Mouse (Mus musculus): Measurements from ENCODE around the gene Dock4. TPM values are rescaled to one million over a fixed set of nuclear protein-coding genes. Genes with fewer than 3 reads are reported as not detected.

Gene Dock4
- total and polyA plus RNA-seq, 3 experiments: 0.26 to 0.67 (median 0.38) TPM

- dilution Hi-C loops (cut with MboI; ENCODE audit: extremely low pct_ligation_motif_present, extremely low pct_unique_long_range_greater_than_20kb, low sequenced_read_pairs): no loop called here
- DNase-seq (ENCODE audit: extremely low read depth): no peak
These were observed 52.1 kb downstream of the Dock4 start for GRCm38 (mm10) chr12:40497806-40498205.

GRCm38 (mm10) chr12:40498250-40498671, 52.5 kb downstream of the Dock4 start:
- no peak for DNase-seq (ENCODE audit: extremely low read depth)
- no peaks in the 10 kb centered on the region for H3K4me1 ChIP-seq (ENCODE audit: control insufficient read depth in 1 of 2, insufficient read depth in 2 of 2)
- no peak overlapping the region for H3K4me2 ChIP-seq (ENCODE audit: insufficient read depth, low read depth, poor library complexity, severe bottlenecking)
- H3K27ac ChIP-seq (ENCODE audit: insufficient read depth, low read depth): no peak overlapping the region
- H3K79me2 ChIP-seq (replicated peaks; ENCODE audit: control insufficient read depth, extremely low read depth, insufficient read depth, poor library complexity, severe bottlenecking): no peaks in the 10 kb centered on the region
- H3K27me3 ChIP-seq (replicated peaks): no peaks in the 10 kb centered on the region
- no peak for TF ChIP-seq TBP (conservative IDR thresholded peaks at IDR 0.05; ENCODE audit: low read depth, low read length)
- TF ChIP-seq ZMIZ1 (IDR thresholded peaks at IDR 0.05; ENCODE audit: low read depth, low read length): no peak
- H3K9me3 ChIP-seq (replicated peaks; ENCODE audit: low read length): no peaks in the 10 kb centered on the region
- no peak overlapping the region for H3K9ac ChIP-seq (ENCODE audit: insufficient read depth, low read depth)
- H3K36me3 ChIP-seq (replicated peaks in 1 of 2; ENCODE audit: control insufficient read depth in 1 of 2, insufficient read depth in 1 of 2, low read length in 1 of 2): no peaks in the 10 kb centered on the region
- in situ Hi-C loops (cut with MboI; ENCODE audit: low pct_ligation_motif_present, low pct_unique_long_range_greater_than_20kb, low sequenced_read_pairs): no loop called here
- no peak overlapping the region for H3K4me3 ChIP-seq (replicated peaks in 1 of 3; ENCODE audit: low read depth in 2 of 3, low read length in 2 of 3, poor library complexity in 1 of 3)
- dilution Hi-C loops (cut with MboI; ENCODE audit: extremely low pct_ligation_motif_present, extremely low pct_unique_long_range_greater_than_20kb, low sequenced_read_pairs): no loop called here

More at GRCm38 (mm10) chr12:40497806-40498205, 52.1 kb downstream of the Dock4 start:
- TF ChIP-seq MXI1 (IDR thresholded peaks at IDR 0.05; ENCODE audit: low read depth, low read length) (no peak), MYC (IDR thresholded peaks at IDR 0.05; ENCODE audit: low read depth, low read length) (no peak), JUN (IDR thresholded peaks at IDR 0.05; ENCODE audit: insufficient read depth, low read depth, low read length) (no peak), NRF1 (IDR thresholded peaks at IDR 0.05; ENCODE audit: low read depth, low read length) (no peak), USF2 (conservative IDR thresholded peaks at IDR 0.05; ENCODE audit: low read depth, low read length) (no peak), CTCF (conservative IDR thresholded peaks at IDR 0.05 in 1 of 2, IDR thresholded peaks at IDR 0.05 in 1 of 2; ENCODE audit: low read depth in 2 of 2, low read length in 2 of 2) (no peak), KAT2A (IDR thresholded peaks at IDR 0.05; ENCODE audit: insufficient replicate concordance, low read length) (no peak), JUND (conservative IDR thresholded peaks at IDR 0.05; ENCODE audit: low read depth, low read length) (no peak), TBP (conservative IDR thresholded peaks at IDR 0.05; ENCODE audit: low read depth, low read length) (no peak), MAZ (IDR thresholded peaks at IDR 0.05; ENCODE audit: low read depth, low read length) (no peak), POLR2AphosphoS2 (IDR thresholded peaks at IDR 0.05; ENCODE audit: low read depth, low read length) (no peak), USF1 (IDR thresholded peaks at IDR 0.05; ENCODE audit: low read depth, low read length) (no peak), TCF12 (IDR thresholded peaks at IDR 0.05; ENCODE audit: low read depth, low read length) (no peak), SIN3A (IDR thresholded peaks at IDR 0.05; ENCODE audit: low read length) (no peak), UBTF (IDR thresholded peaks at IDR 0.05; ENCODE audit: low read depth, low read length) (no peak), MAX (IDR thresholded peaks at IDR 0.05; ENCODE audit: low read length) (no peak), ZC3H11A (IDR thresholded peaks at IDR 0.05; ENCODE audit: low read depth, low read length) (no peak), RAD21 (IDR thresholded peaks at IDR 0.05; ENCODE audit: low read depth, low read length) (no peak)
- no peak overlapping the region for H3K27ac ChIP-seq (ENCODE audit: insufficient read depth, low read depth)
- H3K4me3 ChIP-seq (replicated peaks in 1 of 3; ENCODE audit: low read depth in 2 of 3, low read length in 2 of 3, poor library complexity in 1 of 3): no peak overlapping the region
- no peaks in the 10 kb centered on the region for H3K9me3 ChIP-seq (replicated peaks; ENCODE audit: low read length)
- H3K36me3 ChIP-seq (replicated peaks in 1 of 2; ENCODE audit: control insufficient read depth in 1 of 2, insufficient read depth in 1 of 2, low read length in 1 of 2): no peaks in the 10 kb centered on the region
- no peaks in the 10 kb centered on the region for H3K27me3 ChIP-seq (replicated peaks)
- in situ Hi-C loops (cut with MboI; ENCODE audit: low pct_ligation_motif_present, low pct_unique_long_range_greater_than_20kb, low sequenced_read_pairs): no loop called here
- no peaks in the 10 kb centered on the region for H3K79me2 ChIP-seq (replicated peaks; ENCODE audit: control insufficient read depth, extremely low read depth, insufficient read depth, poor library complexity, severe bottlenecking)
- H3K9ac ChIP-seq (ENCODE audit: insufficient read depth, low read depth): no peak overlapping the region
- no peak overlapping the region for H3K4me2 ChIP-seq (ENCODE audit: insufficient read depth, low read depth, poor library complexity, severe bottlenecking)
- no peaks in the 10 kb centered on the region for H3K4me1 ChIP-seq (ENCODE audit: control insufficient read depth in 1 of 2, insufficient read depth in 2 of 2)

Data from CH12.LX (cell line).